Mouse (Mus musculus): ENCODE results near the gene S100a1. TPM values are rescaled to one million over a fixed set of nuclear protein-coding genes. Genes with fewer than 3 reads are reported as not detected.

The S100a1 gene
- polyA plus RNA-seq (2017; shearing (Covaris generic)): 1 to 10 TPM; 2.6 to 7.6 (median 5.1) TPM

DNA sequence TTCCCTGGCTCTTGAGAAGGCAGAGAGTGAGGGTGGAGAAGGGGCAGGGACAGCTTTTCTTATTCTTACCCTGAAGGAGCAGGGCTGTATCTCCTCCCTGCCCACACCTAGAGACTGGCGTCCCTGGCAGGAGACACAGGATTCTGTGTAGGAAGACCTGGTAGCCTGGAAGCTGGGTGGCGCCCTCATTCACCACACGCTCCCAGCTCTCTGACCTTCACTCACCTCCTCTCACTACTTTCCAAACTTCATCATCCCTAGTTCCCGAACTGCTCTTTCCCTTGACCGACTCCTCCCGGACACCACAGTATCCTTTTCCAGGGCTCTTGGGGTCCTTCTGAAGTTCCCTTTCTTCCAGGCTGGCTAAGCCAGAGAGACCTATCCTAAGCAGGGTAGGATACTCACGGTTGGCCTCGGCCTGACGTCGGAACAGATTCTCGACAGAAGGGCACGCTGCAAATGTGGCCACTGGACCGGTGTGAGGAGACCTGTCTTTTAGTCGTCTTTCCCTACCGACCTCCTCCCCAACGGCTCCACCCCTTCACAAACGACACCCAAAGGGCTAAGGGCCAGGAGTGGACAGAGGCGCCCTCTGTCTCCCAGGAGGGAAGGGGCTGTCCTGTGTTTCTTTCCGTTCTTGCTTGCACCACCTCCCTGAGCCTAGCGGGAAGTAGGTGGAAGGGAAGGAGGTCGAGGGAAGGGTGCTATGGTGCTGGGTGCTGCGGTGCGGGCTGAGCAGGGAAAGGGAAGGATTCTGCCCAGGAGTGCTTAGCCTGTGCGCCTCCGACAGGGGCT, at the start of gene S100a1, which contains the start of gene S100a13:
TSS of gene S100a1 (minus strand) at position 597 of the 795 bp plus-strand sequence.
TSS of gene S100a13 (plus strand) at position 640 of the 795 bp plus-strand sequence.
- ATAC-seq: peak; percentile 19

DNA sequence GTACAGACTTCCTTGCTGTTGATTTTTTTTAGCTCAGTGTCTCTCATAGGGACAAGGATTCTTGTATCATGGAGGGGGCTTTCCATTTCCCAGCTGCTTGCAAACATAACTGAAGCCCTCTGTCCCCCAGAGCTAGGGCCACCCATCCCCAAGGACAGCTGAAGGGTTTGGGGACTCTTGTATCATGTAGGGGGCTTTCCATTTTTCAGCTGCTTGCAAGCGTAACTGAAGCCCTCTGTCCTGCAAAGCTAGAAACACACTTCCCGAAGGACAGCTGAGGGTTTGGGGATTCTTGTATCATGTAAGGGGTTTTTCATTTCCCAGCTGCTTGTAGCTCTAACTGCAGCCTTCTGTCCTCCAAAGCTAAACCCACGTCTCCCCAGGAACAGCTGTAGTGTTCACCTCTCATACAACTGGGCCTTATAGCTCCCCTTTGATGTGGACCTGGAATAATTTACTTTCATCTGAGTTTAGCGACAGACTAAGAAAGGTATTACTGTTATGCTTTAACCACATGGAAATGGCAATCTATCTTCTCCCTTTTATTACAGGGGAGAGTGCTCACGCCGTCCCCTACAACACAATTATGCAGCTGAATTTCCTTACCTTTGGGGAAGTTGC, 45.9 kb upstream of the S100a1 start, which contains the start of gene S100a3:
TSS of gene S100a3 (plus strand) at position 571 of the 621 bp plus-strand sequence.
- no peak for ATAC-seq

DNA sequence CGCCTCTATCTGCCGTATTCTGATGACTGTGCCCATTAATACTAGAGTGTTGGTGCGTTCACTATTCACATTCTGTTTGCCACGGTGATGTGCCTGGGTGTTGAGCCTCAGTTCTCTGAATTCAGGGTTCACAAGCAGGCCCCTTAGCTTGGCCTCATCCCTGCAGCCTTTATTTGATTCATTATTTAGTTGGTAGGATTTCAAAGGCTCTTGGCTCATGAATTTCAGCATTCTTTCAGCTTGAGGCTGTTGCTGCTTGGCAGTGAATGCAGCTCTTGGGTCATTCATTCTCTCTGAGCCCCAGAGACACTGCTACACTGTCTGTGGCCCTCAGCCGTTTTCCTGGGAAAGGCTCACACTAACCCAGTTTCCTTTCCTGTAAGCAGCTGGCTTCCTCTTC, 41.8 kb upstream of the S100a1 start:
- no peak for ATAC-seq

DNA sequence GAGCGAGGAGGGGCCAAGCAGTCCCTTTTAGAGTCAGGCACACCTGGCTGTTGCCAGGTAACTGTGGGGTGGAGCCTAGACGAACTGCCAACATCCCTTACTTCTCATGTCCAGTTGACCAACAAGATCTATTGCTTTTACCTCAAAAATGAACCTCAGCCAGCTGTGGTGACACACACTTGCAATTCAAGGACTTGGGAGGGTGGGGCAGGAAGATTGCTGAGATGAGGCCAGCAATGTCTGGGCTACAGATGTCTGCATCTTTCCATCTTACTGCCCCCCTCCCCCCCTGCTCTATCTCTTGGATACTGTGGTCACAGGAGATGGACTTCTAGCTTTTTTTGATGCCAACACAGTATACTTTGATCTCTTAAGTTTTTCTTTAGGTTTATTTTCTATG, 38.0 kb upstream of the S100a1 start:
- ATAC-seq: no peak

DNA sequence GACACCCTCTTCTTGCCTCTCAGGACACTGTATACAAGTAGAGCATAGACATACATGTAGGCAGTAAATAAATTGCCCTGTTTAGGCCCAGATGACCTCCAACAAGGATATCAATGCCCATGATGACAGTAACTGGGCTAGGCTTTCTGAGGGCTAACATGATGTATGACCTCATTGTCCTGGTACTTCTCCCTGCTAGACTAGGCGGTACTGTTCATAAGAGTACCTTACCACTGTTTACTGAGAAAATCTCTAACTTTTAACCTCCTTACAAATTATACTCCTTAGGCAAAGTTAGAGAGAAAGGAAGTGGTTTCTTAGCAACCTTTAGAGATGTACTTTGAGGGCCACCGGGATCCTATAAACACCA, 36.2 kb upstream of the S100a1 start:
- no peak for ATAC-seq

DNA sequence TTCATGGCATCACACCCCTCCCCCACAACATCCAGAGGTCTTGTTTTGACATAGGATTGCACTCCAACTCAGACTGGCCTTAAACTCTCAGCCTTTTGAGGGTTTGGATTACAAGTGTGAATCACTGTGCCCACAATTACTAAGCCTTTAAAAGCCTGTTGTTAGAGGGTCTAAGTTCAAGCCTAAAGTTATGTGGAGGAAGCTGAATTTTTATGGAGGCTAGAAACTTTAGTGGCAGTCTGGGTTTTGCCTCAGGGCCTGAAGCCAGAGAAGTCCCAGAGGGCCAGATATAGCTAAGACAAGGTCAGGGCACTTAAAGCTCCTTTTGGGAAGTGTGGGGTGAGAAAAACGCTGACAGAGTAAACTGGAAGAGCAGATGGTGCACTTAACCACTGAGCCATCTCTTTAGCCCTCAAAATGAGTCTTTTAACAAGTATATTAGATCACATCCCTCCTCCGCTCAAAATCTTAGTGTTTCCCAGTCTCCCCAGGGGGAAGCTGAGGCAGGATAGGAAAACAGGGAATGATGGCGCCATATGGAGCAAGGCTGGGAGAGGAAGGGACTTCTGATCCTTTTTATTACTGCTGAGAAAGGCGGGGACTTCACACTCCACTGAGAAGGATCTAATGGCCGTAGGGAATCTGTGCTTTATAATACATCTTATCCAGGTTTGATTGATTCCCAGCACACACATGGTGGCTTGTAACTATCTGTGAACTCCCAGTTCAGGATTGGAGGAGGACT, 35.7 kb upstream of the S100a1 start:
- ATAC-seq: no peak

DNA sequence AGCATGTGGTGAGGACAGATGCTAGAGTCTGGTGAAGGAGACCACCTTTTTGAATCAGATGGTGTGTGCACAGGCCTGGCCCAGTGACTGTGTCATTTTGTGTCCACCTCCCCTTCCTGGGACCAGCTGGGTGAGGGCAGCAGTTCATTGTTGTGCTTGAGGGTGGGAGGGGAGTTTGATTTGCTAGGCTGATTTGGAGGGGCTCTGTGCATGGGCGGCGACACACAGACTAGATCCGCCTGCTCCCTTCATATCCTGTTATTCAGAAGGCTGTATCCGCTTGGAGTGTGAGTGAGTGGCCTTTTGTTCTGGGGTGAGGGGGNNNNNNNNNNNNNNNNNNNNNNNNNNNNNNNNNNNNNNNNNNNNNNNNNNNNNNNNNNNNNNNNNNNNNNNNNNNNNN, 26.7 kb upstream of the S100a1 start:
- ATAC-seq: no peak

DNA sequence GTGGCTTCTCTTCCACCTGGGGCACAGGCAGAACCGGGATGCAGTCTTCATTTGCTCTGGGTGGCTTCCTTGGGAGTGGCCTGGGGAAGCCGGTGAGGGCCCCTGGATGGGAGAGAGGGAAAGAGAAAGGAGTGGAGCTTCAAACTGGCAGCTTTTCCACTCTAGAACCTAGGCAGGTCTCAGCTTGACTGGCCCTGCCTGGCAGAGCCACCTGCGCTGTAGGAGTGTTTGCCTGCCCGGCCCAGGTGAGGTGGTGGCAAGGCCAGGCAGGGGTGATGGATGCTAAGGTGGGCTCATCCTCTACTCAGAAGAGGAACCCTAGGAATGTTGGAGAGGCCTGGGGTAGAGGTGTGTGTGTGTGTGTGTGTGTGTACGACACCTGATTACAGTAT, 23.7 kb upstream of the S100a1 start:
- ATAC-seq: no peak

DNA sequence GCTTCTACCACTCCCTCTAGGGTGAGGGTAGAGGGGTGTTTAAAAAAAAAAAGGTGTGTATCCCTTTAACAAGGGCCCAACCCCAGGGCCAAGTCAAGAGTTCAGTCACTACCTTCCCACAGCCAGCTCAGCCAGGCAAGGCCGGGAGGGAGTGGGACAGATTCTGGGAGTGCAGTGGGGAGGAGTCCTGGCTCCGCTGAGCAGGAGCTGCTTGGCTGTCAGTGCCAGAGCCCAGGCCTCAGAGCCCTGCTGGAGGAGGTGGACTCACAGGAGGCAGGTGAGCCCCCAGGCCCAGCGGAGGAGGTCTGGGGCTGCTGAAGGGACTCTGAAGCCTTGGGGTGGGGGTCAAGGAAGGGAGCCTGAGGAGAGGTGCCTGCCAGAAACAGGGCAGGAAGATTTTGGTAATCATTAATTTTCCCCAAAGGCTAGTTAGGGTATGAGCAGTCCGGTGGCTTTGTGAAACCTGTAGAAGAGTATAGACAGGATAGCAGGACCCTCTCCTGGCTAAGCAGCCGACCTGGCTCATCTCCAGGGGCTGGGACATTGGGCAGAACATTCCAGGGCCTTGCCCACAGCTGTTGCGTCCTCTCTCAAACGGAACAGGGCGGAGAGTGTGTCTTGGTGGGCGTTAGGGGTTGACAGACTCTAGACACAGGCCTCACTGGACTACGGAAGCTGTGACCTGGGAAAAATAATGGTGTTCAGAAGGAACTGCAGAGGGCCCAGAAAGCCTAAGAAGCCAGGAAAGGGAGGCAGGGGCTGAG, 23.1 kb upstream of the S100a1 start, which contains the start of gene S100a16:
TSS of gene S100a16 (plus strand) at position 114 of the 764 bp plus-strand sequence.
- no peak for ATAC-seq

DNA sequence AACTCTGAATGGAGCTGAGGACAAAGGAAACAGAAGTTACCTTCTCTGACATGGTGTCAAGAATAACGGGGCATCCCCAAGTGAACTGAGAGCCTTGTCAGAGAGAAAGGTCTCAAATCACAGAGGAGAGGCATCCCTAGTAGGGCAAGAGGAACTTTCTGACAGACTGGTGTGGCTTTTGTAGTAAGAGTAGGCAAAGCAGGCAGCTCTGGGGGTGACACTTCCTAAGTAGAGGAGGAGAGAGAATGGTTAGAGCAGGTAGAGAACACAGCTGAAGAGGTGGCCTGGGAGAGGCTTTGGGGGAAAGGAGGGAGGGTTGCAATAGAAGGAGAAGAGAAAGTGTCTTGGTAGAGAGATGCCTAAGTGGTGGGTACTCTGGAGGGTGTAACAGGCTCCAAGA, 21.3 kb upstream of the S100a1 start:
- no peak for ATAC-seq

DNA sequence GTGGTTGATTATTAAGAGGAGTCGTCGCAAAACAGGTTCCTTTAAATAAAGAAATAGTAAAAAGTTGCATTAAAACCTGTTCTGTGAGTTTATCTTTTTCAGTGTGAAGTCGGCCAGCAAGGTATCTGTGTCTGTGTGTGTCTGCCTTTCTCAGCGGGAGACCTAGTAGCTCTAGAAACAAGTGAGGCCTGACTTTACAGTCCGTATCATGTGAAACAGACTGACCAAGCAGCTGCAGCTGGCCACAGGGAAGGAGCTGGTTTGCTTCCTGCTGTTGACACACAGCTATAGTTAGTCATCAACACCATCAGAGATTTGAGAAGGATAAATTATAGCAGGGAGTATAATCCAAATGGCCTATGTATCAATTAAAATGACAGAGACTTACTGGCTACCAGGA, 17.5 kb upstream of the S100a1 start:
- ATAC-seq: no peak

DNA sequence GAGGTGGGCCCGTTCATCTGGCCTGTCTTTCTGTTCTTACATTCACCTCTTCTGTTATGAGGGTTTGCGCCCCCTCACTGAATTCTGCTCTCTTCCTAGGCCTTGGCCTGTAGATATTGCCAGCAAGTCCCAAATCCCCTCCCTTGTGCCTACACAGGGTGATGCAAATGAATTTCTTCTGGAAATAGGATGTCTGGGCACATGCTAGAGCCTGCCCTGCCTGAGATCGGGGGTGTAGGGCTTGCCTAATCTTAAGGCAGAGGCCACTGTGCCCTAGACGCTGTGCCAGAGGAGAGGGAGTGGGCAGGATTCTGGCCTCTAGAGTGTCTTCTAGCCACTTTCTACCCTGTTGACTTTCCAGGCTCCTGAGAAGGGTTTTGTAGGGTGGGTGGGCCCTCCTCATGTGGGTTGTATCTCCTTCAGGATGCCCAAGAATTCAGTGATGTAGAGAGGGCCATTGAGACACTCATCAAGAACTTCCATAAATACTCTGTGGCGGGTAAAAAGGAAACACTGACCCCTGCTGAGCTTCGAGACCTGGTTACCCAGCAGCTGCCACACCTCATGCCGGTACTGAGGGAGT, 13.2 kb upstream of the S100a1 start:
- no peak for ATAC-seq

DNA sequence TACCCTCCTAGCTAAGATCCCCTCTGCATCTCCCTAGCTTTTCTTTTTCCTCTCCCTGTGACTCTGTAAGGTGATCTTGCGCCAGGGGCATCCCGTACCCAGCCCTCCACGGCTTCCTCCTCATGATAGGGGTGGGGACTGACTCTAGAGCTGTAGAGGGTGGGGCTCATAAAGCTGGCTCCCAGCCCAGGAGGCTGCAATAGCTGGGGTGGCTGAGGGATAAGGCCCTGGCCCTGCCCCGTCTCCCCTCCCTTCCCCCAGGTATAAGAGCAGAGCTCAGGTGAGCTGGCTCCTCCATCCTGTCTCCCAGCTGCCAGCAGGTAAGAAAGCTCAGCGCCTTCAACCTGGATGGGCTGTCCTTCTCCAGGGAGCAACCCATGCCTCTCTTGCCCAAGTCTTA, 12.4 kb upstream of the S100a1 start, which contains the start of gene S100a14:
TSS of gene S100a14 (plus strand) at position 277 of the 400 bp plus-strand sequence.
- ATAC-seq: no peak

DNA sequence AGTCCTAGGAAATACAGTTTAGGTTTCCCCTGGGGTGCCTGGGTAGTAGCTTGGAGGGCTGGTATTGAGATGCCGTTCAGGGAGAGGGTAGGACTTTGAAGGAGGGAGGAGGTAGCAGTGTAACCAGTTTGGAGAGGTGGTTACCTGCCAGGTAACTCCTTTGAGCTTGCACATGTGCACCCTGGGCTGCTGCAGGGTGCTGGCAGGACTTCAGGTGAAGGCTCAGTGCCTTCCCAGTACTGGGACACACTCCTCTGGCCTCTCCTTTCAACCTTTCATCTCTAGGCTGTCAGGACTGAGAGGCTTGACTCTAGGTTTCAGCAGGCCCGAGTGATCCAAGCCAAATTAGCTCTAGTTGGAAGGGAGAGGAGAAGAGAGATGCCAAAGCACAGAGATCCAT, 11.9 kb upstream of the S100a1 start:
- no peak for ATAC-seq

DNA sequence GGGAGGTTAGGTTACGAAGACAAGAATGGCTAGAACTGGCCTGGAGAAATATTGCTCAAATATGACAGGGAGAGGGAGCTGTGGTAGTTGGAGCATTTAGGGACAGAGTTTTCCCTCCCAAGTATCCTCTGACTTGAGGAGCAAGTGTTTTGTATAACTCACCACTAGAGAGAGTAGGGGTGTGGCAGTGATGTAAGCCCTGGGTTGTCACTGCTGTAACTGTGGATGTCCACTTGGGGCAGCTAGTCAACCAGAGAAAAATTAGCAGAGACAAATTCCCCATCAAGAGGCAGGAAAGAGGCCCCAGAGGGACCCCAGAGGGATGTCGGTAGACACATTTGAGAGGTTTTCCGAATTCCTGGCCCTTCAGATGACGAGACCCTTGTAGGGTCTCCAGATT, 11.2 kb upstream of the S100a1 start:
- ATAC-seq: no peak

DNA sequence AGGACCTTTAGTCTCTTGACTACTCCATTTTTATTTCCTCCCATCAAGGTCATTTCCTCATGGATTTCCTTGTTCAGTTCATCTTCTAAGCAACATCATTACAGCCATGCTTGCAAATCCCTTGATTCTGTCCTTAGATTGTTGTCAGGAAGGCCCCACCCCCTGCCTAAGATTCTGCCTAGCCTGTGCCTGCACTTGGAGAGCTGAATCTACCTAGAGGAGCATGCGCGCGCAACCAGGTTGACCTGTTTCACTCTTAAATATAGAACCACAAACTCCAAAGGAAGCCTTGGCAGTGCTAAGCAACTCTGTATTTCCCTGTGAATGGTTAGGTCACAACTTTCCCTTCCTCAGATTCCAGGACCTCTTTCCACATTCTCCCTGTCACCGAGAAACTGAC, 3.5 kb upstream of the S100a1 start:
- no peak for ATAC-seq

DNA sequence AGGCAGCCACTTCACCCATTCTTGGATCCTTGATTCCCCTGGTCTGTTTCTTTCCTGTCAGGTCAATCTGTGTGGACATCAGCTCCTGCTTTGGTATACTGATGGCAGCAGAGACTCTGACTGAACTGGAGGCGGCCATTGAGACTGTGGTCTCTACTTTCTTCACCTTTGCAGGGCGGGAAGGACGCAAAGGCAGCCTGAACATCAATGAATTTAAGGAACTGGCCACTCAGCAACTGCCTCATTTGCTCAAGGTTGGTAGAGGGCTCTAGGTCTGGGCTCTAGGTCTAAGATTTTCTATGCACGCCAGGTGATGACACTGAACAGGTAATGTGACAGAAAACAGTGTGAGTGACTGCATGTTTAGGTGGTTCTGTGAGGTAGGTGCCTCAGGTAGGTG, 1.6 kb upstream of the S100a1 start:
- ATAC-seq: no peak

DNA sequence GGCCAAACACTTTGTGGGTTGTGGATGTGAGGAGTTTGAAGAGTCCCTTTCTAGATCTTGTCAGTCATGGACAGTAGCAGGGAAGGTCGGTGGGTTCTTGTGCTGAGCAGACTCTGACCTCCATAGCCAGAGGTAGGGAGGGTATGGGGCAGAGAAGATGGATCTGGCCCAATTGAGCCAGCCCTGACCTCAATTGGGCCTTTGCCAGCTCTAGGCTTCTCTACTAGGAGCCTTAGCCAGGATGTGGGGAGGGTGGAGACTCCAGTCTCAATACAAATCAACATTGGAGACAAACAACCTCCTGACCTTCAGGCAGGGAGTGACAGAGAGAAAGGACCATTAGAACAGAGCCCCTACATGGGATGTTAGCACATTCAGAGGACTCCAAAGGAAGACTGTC, 1.1 kb upstream of the S100a1 start:
- ATAC-seq: peak; percentile 13

DNA sequence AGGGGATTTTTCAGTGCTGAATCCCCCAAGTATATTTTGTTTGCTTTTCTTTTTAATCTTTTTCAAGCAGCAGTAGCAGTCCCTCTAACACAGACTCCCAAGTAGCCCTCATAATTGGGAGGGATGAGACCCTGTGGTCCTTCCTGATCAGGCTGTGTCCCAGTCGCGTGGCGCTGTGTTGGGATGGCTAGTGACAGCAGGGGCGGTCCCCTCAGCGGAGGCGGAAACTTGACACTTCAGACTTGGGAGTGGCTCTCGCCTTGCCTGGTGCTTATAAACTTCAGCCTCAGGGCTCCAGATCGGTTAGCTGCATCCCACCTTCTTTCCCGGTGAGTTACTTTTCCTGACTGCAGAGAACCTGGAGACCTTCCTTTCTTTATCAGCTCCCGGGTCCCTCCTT, 499 bp upstream of the S100a1 start:
- peak; percentile 89 for ATAC-seq

DNA sequence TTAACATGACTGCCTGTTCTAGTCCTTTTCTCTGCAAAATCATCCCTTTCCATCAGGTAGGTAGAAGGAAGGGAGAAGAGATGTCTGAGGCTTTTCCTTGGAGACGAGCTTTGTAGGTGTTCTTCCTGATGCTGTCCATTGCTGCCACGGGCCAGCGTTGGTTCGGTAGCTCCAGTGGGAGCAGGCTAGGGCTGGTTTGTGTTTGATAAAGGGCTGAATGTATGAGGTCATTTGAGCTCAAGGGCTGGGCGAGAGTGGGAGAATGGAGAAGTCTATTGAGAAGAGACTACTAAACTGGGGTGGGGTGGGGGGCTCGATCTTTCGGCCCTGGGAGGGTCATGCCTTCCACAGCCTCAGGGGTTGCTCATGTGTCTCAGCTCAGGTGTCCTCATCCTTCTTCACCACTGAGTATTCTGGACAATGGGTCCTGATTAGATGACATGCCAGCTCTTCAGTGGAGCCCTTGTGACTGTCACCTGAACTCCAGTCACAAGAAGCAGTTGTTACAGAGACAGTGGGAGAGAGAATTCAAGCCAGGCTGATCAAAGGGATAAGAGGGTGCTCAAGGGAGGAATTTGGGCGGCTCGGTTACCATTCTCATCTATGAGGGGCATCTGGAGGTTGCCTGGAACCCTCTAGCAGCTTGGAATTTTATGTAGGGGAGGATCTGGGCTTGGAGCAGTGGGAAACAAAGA, 1.1 kb downstream of the S100a1 start:
- ATAC-seq: no peak

DNA sequence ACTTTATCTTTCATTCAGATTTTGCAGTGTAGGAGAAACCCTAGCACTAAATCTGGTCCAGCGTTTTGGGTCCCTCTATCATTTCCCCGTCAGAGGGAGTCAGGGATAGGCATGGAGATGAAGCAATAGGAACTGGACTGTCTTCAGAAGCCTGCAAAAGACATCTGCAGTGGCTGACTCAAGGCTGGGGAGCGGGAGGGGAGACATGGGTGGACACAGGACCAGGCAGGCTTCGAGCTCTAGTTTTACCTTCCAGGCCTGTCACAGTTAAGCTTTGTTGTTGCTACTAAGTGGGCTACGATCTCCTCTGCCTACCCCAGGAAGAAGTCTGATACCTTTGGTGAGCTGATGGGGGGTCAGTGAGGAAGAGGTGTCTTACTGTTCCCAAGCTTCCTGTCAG, 1.9 kb downstream of the S100a1 start:
- ATAC-seq: no peak

DNA sequence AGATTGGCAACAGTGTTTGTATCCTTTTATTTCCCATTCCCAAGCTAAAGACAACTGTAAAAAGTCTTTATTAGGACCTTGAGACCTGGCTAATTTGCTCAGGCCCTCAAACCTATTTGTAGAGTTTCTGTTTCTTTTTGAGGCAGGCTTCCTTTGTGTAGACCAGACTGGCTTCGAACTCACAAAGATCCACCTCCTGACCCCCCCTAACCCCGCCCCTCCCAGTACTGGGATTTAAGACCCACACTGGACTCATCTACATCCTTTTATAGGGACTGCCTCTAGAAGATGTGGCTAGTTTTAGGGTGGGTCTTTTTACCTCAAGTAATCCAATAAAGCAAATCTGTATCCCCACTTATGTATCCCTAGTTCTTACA, 4.5 kb downstream of the S100a1 start:
- peak; percentile 23 for ATAC-seq

All from inflammation-experienced regulatory T-cells, adult 6 months (primary cell).